Mouse (Mus musculus): ENCODE measurements around the gene Ptprm. TPM values are rescaled to one million over a fixed set of nuclear protein-coding genes. Genes with fewer than 3 reads are reported as not detected.

Gene Ptprm
- 0.14 TPM in 1 of 2 replicates, not detected in the other for total RNA-seq (2015)
- total RNA-seq (2017): 0.04 and 0.22 TPM in 2 replicates

DNA sequence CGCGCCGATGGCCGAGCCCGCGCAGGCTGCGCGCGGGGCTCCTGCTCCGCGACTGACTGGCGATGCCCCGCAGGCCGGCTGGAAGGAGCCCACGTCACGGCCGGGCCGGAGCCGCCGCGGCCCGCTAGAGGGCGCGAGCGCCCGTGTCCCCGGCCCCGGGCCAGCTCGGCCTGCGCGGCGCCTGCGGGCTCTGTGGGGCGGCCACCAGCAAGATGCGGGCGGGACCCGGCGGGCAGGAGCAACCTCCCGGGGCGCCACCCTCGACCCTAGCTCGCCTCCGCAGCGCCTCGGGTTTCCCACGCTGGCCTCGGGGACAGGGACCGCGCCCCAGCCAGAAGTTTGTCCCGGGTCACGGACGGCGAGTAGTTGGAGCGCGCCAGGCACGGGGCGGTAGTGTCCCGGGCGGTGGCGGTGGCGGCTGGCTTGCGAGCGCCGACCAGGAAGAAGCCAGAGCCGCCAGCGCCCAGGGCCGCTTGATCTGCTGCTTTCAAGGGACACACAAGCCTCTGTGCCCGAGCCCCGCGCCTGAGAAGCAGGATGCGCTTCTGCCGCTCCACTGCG is at the start of gene Ptprm:
TSS of gene Ptprm (minus strand) at position 7 of the 561 bp plus-strand sequence.
- peak; percentile 81 for ATAC-seq (ENCODE audit: poor library complexity, severe bottlenecking)

DNA sequence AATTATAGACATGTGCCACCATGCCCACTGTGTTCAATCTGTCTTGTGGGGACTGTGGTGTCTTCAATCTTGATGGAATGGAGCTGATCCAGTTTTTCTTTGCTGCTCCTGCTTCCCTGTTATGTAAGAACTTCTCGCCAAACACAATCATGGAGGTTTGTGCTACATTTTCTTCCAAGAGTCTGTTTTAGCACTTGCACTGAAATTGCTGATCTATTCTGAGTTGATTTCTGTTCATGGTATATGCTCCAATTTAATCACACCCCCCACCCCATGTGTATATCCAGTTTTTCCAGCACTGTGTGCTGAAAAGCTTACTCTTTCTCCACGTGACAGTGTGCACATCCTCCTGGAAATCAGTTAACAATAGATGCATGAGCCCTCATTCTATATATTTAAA is 41.9 kb upstream of the Ptprm start:
- ATAC-seq (ENCODE audit: poor library complexity, severe bottlenecking): no peak

DNA sequence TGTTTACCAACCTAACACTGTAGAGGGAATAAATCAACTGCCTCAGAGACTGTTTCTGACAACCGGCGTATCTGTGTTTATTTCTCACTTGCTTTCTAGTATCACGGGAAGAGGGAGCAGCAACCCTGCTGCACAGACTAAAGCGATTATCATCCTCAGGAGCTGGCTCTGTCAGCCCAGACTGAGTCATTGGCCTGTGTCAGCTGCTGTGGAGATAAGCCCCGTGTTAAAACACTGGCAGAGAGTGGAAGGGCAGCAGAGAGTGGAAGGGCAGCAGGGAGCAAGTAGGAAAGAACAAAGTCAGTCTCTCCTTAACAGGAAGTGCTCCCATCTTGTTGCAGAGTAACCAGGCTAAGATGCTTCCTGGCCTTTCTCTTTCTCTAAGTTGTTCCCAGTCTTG is 36.6 kb upstream of the Ptprm start:
- ATAC-seq (ENCODE audit: poor library complexity, severe bottlenecking): no peak

DNA sequence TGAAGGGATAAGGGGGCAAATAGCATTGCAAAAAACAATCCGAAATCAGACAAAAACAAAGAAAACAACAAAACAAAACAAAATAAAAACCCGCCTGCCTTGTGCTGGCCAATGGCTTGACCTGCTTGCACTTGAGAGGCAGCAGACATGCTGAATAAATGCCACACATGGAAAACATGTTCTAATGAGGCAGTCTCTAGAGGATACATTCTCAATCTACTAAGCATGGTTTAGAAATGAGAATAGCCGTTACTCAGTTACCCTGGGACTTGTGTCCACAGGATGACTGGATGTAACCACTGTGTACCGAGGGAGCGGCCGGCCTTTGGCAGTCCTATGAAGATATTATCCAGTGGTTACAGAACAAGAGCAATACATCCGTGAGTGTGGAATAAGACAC is 33.9 kb upstream of the Ptprm start:
- no peak for ATAC-seq (ENCODE audit: poor library complexity, severe bottlenecking)

DNA sequence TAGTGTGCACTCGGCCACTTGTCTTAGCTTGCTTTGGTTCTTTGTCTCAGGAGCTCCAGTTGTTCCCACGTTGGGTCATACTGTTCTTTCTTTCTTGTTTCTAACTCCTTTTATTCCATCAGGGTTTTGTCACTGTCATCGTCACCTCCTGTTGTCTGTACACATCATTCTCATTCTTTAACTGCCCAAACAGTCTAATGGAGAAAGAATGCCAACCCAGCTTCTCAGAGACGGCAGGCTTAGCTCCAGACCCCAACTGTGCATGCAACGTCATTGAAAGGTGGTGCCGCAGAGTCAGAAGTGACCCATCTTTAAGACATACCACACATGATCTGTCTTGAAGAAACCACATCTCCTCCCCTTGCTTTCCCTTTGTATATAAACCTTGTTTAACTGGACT is 31.0 kb upstream of the Ptprm start:
- no peak for ATAC-seq (ENCODE audit: poor library complexity, severe bottlenecking)

DNA sequence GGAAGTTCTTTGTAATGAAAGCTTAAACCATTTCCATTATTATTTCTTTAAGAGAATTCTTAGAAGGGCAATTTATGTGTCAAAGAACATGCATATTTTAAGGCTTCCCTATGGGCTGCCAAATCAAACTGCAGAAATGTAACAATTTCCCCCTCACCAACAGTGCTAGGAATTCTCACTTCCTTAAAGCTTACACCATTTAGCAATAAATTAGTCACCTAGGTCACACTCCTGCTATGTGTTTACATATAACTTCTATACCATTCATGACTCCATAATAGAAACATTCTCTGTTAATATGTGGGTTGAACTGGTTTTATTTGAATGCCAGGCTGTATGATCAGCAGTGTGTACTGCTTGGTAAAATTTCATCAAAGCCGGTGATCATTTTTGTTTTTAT is 29.4 kb upstream of the Ptprm start:
- peak; percentile 43 for ATAC-seq (ENCODE audit: poor library complexity, severe bottlenecking)

DNA sequence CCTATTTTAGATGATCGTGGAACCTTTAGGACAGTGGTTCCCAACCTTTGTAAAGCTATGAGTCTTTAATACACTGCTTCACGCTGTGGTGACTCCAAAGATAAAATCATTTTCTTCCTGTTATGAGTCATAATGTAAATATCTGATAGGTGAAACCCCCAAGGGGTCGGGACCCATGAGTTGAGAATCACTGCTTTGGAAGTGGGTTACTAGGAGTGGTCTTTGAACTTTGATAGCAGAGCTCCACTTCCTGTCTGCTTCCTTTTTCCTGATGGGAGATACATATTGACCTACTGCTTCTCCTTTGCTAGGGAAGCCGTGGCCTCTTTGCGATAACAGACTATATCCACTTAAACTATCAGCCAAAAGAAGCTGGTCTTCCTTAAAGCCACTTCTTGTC is 27.4 kb upstream of the Ptprm start:
- no peak for ATAC-seq (ENCODE audit: poor library complexity, severe bottlenecking)

DNA sequence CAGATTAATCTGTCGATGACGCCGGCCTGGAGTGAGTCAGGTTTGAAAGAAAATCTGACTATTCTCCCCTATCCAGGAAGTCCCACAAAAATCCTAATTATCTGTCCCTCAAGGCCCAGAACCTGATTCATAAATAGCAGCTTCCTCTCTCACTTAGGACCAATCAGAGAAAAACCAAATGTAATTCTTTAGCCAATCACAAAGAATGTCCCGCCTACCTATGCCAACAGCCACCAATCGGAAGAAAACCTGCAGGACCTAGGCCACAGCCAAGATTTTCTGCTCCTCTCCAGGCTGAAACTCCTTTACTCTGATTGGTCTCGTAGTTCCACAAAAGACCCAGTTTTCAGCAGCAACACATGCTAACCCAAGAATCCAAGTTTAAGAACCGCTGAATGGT is 13.6 kb upstream of the Ptprm start:
- ATAC-seq (ENCODE audit: poor library complexity, severe bottlenecking): no peak

DNA sequence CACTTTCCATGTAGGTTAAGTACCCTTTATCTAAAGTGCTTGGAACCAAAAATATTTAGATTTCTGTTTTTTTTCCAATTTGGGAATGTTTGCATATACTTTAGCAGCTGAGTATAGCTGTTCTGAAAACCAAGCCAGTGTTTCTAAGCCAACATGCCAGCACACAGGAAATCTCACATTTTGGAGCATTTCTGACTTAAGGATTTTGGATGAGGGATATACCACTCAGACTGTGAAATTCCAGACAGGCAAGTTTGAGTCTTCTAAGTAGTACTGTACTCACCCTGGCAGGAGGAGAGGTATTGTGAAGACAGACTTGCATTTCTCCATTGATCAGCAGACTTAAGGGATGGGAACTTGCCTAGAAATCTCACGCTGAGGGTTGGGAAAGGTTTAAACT is 10.2 kb upstream of the Ptprm start:
- ATAC-seq (ENCODE audit: poor library complexity, severe bottlenecking): no peak

DNA sequence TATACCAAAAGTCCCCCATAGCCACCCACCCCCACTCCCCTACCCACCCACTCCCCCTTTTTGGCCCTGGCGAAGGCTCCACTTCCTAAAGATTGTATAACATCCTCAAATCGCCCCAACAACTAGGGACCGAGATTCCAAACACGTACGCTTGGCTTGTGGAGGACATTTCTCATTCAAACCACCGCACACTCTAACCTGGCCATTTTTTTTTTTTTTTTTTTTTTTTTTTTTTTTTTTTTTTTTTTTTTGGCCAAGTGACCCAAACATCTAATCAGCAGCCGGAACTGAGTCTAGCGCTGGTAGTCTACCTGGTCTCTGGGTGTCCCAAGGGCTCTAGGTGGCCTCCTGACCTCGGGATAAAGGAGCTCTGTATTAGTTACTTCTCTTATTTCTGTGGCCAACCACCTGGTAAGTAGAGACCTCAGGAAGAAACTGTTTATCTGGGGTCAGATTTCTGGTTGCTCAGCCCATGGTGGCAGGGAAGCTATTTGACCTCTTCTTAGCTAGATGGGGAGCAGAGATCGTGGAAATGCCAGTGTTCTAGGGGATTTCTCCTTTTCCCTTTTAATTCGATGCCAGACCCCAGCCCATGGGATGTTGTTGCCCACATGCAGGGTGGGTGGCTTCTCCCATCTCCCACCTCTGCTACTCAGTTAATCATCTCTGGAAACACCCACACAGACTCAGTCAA is 9.3 kb upstream of the Ptprm start:
- no peak for ATAC-seq (ENCODE audit: poor library complexity, severe bottlenecking)

DNA sequence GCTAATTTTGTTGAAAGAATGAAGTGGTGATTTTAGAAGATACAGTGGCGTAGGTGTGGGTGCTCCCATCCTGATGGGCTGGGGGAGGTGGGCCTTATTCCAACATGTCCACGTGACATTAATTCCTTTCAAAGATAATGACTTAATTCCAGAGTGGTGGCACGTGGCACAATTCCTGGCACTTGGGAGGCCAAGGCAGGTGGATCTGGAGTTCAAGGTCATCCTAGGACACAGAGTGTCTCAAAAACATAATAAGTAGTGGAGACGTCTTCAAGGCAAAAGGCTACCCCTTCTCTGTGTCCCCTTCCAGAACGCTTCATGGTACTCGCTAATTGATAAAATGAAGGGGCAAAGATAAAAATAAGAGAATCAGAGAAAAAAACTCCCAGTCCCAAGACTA is 7.9 kb upstream of the Ptprm start:
- ATAC-seq (ENCODE audit: poor library complexity, severe bottlenecking): no peak

DNA sequence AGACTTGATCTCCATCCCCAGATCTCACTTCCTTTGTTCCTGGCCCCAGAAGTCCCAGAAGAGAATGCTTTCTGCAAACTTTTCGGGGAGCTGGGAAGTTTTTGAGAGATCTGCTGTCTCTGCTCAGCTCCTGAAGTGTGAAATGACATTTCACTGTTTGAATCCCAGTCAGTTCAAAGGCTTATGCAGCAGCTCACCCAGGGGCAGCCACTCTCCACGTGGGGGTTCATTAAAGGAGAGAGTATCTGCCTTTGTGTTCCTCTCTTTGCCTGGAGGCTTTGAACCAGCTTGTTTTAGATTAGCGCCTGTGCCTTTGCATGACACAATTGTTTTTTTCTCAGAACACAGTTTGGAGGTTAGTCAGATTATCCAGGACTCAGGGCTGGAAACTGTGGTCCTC is 6.3 kb upstream of the Ptprm start:
- ATAC-seq (ENCODE audit: poor library complexity, severe bottlenecking): no peak

DNA sequence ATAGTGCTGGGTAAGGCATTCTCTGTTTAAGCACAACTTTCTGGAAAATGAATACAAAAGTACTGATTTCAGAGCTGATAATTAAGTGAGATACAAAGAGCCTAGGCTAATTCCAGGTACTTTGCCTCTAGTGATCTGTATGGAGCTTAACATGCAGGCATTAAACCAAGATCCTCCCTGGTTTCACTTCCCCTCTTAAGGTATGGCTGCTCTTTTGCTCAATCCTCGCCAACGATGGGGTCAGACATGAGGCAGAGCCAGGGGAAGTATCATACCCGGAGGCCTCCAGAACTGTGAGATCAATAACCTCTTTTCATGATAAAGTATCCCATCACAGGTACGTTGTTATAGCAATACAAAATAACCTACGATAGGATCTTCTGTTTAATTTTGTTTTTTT is 5.3 kb upstream of the Ptprm start:
- ATAC-seq (ENCODE audit: poor library complexity, severe bottlenecking): peak; percentile 90

DNA sequence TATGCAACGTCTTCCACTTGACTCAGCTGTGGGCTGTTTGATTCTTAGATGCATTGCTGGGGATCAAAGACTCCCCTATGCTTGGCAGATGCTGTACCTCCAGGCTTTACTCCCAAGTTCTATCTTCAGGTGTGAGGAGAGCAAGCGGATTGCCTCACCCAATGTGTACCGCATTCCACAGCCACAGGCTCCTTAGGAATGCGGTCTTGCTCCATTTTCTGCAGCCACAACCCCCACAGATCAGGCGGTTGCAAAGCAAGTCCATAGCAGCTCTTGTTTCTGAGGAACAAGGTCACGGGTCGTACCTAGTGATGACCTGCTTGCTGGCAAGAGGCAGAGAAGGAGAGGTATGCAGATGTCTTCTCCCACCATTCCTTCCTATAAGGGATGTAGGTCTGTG is 4.3 kb upstream of the Ptprm start:
- ATAC-seq (ENCODE audit: poor library complexity, severe bottlenecking): no peak

DNA sequence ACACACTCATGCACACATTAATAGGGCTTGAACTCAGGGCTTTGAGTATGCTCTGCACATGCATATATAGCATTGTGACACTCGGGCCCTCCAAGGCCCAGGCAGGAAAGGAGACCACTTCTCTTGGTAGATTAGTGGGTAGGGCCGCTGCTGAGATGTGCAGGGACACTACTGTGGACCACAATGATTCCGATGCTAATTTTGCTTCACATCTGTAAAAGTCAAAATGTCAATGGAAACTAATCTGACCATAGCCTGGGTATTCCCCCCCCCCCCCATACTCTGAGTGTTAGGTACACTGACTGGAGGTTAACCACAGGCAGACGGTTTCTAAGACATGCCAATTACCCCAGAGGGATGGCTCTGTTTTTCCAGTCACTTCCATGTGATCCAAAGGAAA is 2.9 kb upstream of the Ptprm start:
- ATAC-seq (ENCODE audit: poor library complexity, severe bottlenecking): no peak

DNA sequence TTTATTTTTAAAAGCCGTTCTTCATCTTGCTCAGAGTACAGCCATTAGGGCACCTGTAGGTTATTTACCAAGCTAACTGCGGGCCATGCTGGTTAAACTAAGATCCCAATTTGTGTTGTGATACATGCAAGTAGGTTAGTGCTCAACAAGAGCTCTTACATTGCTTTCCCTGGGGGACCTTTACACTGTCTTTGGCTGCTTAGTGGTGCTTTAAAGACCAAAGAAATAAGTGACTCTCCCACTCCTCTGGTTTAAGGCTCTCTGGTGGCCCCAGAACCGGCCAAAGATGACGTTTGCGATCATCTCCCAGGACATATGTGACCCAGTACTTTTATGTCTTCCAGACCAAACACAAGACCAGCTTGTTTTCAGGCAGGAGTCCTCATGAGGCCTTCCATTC is 994 bp upstream of the Ptprm start:
- no peak for ATAC-seq (ENCODE audit: poor library complexity, severe bottlenecking)

DNA sequence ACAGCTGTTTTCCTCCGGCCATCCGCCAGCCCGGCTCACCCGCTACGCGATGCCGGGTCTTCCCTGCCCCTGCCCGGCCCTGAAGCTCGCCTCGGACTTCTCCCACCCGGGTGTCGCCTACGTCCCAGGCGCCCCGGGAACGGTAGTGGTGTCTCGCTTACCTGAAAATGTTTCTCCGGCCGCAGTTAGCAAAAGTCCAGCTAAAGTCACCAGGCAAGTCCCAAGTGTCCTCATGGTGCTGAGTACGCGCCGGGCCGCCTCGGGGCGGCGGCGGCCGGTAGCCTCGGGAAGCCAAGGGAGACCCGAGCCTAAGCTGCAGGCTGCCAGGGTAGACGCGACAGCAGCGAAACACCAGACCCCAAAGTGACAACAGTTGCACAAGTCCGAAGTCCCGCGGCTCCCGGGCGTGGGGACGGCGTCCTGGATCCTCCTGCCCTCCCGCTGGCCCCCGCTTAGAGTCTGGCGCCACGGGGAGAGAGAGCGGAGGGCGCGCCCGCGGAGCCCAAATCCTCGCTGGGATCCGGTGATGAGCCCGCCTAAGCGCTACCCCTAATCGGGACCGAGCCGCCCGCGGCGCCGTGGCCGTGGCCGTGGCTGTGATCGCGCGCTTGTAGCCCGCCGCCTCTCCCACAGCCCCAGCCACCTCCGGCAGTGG is 334 bp downstream of the Ptprm start:
- ATAC-seq (ENCODE audit: poor library complexity, severe bottlenecking): no peak; the same call in 1 of the 2 replicates

DNA sequence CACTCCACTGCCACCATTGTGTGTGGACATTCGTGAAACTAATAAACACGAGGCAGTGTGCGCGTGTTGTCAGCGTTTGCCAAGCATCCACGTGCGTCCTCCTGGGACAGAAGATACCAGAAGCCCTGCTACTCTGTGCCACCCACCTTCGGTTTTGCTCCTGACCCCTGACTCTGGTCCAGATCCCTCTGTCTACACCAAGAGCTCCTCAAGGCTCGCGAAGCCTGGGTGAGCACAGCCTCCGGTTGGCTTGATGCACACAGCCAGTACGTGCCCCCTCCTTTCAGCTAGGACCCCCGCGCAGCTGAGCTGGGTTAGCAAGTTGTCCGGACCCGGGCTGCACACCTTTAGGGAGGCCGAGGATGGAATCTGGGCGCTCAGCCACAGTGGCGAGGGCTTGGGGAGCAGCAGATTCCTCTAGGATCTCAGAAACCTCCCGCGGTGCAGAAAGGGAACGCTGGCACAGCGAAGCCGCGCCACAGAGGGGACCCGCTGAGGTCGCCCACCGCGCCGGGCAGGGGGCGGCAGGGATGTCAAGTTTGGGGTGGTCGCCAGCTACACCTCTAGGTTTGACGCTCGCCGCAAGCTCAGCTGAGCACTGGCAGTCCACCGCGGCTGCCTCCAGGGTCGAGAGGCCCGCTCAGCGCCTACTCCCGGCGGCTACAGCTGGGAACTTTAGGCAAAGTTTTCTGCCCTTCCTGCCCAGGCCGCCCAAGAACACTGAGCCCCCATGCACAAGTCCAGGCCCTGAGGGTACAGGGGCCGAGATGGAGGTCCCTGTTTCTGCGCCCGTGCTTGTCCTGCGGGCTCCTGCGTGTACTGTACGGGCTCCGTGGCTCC is 1.1 kb downstream of the Ptprm start:
- no peak for ATAC-seq (ENCODE audit: poor library complexity, severe bottlenecking)

DNA sequence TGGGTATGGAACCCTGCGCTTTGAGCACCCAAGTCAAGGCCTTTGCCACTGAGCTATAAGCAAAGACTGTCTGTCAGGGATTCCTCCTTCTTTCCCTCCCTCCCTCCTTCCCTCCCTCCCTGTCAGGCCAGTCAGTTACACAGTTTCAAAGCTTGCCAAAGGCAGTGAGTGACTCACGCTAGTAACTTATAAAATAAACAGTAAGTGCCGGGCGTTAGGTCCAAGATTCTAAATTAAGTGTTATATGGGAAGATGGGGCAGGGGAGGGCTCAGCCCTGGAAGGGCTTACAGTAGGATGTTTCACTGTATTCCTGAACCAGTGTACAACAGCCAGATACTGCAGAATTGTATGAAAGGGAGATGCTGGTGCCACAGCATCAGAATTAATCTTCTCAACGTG is 2.8 kb downstream of the Ptprm start:
- no peak for ATAC-seq (ENCODE audit: poor library complexity, severe bottlenecking)

DNA sequence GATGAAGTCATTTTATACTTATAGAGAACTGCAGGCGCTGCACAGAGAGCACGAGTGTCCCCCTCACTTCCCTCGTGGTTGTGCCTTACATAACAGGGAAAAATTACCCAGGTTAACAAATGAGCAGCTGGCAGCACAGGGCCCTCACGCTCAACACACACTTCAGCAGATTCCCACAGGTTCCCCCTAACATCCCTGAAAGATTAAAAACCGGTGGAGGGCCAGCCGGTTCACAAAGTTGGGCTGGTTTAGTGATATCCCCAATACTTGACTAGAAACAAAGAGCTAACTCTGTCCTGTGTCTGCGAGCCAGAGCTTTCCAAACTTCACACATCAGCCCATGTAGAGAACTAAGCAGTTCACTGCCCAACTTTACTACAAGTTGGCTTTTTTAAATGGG is 3.7 kb downstream of the Ptprm start:
- no peak for ATAC-seq (ENCODE audit: poor library complexity, severe bottlenecking)

DNA sequence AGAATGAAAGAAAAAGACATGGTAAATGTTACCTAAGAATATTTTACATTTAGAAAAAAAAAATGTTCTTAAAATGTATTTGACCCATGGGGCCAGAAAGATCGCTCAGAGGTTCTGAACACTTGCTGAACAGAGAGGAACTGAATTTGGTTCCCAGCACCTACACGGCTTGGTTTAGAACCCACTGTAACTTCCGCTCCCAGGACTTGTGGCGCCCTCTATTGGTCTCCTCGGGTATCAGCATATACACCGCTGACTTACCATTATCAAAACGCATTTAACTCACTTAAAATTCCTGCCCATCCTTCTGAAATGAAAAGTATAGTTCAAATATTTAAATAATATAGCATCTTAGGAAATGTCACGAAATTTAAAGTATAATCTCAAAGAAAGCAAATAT is 4.7 kb downstream of the Ptprm start:
- no peak for ATAC-seq (ENCODE audit: poor library complexity, severe bottlenecking)

DNA sequence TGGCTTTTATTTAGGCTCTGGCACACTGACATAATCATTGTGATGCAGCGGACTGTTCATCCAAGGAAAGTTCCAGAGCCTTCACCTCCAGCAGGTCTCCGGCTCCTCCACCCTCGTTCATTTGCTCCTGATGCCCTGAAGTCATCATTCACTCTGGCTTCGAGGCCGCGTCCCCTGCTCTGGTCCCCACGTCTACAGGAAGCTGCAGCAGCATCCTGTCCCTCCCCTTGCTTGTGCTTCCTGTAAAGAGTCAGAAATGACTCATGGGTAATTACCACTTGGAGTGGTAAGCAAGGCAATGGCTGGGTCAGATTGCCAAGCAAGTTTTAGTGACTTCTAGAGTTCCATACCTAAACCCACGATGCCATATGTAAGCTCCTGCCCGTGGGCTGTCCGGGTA is 7.3 kb downstream of the Ptprm start:
- no peak for ATAC-seq (ENCODE audit: poor library complexity, severe bottlenecking)
